Comparison of ENCODE assay signal across 9 mouse cellular contexts in genomic region chr2:29643418-29643817, GRCm38 (mm10). TPM values are rescaled to one million over a fixed set of nuclear protein-coding genes. Genes with fewer than 3 reads are reported as not detected.
DNase-seq lines count a peak whose midpoint lies in the region; ATAC-seq lines count a peak whose summit lies in the region.
"Had no signal": no experiment of that assay in that cellular context is flagged by ENCODE, and none has a peak within 500 bp of the region (broad histone marks: within the 10 kb centered on the region; RNA-seq: fewer than 3 reads in every experiment).

No protein-coding gene starts in this region.

- H3K4me2 ChIP-seq in lung, embryonic 16.5 days (ENCODE audit: low read depth, low read length), result peak overlapping the region; percentile 31; the same call in 1 of the 2 replicates

- H3K9me3 ChIP-seq in lung, embryonic 16.5 days (ENCODE audit: control insufficient read depth, low read length), result no peaks in the 10 kb centered on the region

- peak overlapping the region; percentile 19 for H3K4me3 ChIP-seq in lung, embryonic 16.5 days (ENCODE audit: low read length)

- intact Hi-C loops in gastrocnemius, postnatal 14 days (cut with DNase I; ENCODE audit: low total_unique reads), result no loop called here
- intact Hi-C loops in heart, postnatal 10 days (cut with DNase I), result no loop called here

- H3K9ac ChIP-seq in lung, embryonic 16.5 days (ENCODE audit: low read length), result no peak overlapping the region

- H3K4me1 ChIP-seq in lung, embryonic 16.5 days (replicated peaks; ENCODE audit: control insufficient read depth, insufficient read depth, low read length), result peaks cover 12% of the 10 kb centered on the region

- peak overlapping the region; percentile 75 for H3K27ac ChIP-seq in lung, embryonic 16.5 days (ENCODE audit: low read length)

- H3K27me3 ChIP-seq in lung, embryonic 16.5 days (ENCODE audit: control insufficient read depth, insufficient read depth, low read depth, low read length), result no peaks in the 10 kb centered on the region

- peak; percentile 44 for DNase-seq in gastrocnemius, postnatal 14 days
- no peak for DNase-seq in gastrocnemius, adult 8-10 months (ENCODE audit: low spot score in 2 of 2)
- DNase-seq in R1 (ENCODE audit: low read depth, low spot score), result peak; percentile 99
- DNase-seq in heart, postnatal 10 days, result peak; percentile 59 to 64
- no peak for DNase-seq in thymus, postnatal 4 days
- DNase-seq in adrenal gland, adult 18-20 months (ENCODE audit: low spot score in 2 of 2), result no peak
- DNase-seq in layer of hippocampus, adult 9-11 months, result no peak
- DNase-seq: cerebellum, adult 11 months had no signal

- ATAC-seq in lung, embryonic 16.5 days (ENCODE audit: low read depth), result peak; percentile 78

- H3K36me3 ChIP-seq in lung, embryonic 16.5 days (ENCODE audit: control insufficient read depth, insufficient read depth, low read length), result no peaks in the 10 kb centered on the region

- 75% methylated on average over 4 of the region's 4 CpGs for WGBS in lung, embryonic 16.5 days

RNA-seq across cellular contexts. Expression of gene Rapgef1, which starts 23.9 kb away (rescaled TPM):
- total RNA-seq in gastrocnemius, postnatal 14 days (2021), result 10 to 100 TPM; 75.7 to 81.9 TPM
- total RNA-seq in gastrocnemius, adult 8-10 months (2022), result 100 to 1,000 TPM; 152 to 187 (median 158) TPM
- total RNA-seq in heart, postnatal 10 days (2021), result 100 to 1,000 TPM in 1 of 2 experiments, 10 to 100 TPM in 1; 92.7 to 102 TPM
- 10.7 and 12.2 TPM in 2 replicates for polyA plus RNA-seq in lung, embryonic 16.5 days (2015; fragmentation: Nextera tagmentation; extraction: Ambion mirVana)
- total RNA-seq in adrenal gland, adult 18-20 months (2021), result 10 to 100 TPM; 46.8 to 51.6 TPM

Comparison
In these comparisons a context has a peak if more than half of its experiments do, and no peak if none do; other contexts are left out.
1. DNase-seq: peak in gastrocnemius, postnatal 14 days (single experiment), R1 (single experiment) and heart, postnatal 10 days (2 of 2); none in gastrocnemius, adult 8-10 months (0 of 2), thymus, postnatal 4 days (single experiment), adrenal gland, adult 18-20 months (0 of 2) and layer of hippocampus, adult 9-11 months (single experiment).